Mouse (Mus musculus) layer of hippocampus, adult 2 months (tissue): ENCODE data around the gene Padi3. TPM values are rescaled to one million over a fixed set of nuclear protein-coding genes. Genes with fewer than 3 reads are reported as not detected.

Experiments
- DNase-seq, 2 experiments: peaks; one replicate each; pipeline ENCODE4 v3.0.0; 2022; ENCODE audit warnings: low spot score in 2 of 2
- H3K27ac ChIP-seq: fragments of 200-600 bp; 2 replicates; pipeline ENCODE4 v1.8.1; 2022
- H3K4me3 ChIP-seq: fragments of 200-600 bp; 2 replicates; pipeline ENCODE4 v1.8.1; 2022; ENCODE audit warnings: mild to moderate bottlenecking
- CTCF ChIP-seq: fragments of 200-600 bp; conservative IDR thresholded peaks from 2 replicates; pipeline ENCODE4 v1.8.1; 2022; ENCODE audit warnings: antibody characterized with exemption, mild to moderate bottlenecking, moderate library complexity
- total RNA-seq, 2 experiments: library from RNA; stranded (reverse); gene quantifications; 2 replicates each; pipeline ENCODE4 v1.2.3; 2021

Gene Padi3
- total RNA-seq, 2 experiments from 2014 or later, result not detected

DNA sequence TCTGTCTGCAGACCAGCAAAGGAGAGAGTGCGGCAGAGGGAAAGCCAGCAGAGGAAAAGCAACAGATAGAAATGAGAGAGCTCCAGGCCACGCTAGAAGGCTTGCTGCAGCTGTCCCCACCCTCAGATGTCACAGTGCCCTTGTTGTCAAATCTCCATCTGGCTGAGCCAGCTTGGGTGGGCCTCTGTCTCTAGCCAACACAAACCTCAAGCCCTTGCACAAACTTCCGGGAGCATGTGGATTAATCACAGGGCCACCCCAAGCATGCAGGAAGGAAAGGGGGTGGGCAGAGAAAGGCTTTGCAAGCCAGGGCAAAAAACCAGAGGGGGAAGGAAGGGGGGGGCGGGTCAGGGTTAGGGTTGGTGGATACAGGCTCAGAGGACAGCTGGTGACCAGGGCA, 23.0 kb downstream of the Padi3 start:
- TF ChIP-seq CTCF, result no peak
- no peak for DNase-seq
- Histone ChIP-seq H3K4me3 (no peak overlapping the region), H3K27ac (no peak overlapping the region)

DNA sequence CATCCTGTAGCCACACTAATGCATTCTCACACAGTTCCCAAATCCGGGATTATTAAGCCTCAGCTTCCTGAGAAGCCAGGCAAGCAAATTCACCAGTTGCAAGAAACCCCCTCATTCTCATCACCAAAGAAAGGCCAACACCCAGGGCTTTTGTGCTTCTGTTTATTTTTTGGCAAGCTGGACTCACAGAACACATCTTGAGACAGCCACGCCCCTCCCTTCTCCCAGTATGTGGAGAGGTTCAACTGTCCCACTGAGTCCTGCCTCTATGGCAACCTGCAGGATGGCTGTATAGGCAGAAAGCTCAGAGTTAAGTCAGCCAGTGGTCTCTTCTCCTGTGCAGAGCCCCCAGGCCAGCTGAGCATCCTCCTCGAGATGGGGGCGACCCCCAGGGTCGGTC, 25.2 kb downstream of the Padi3 start:
- no peak overlapping the region for H3K4me3 ChIP-seq
- DNase-seq, result no peak
- no peak for TF ChIP-seq CTCF
- H3K27ac ChIP-seq, result no peak overlapping the region

DNA sequence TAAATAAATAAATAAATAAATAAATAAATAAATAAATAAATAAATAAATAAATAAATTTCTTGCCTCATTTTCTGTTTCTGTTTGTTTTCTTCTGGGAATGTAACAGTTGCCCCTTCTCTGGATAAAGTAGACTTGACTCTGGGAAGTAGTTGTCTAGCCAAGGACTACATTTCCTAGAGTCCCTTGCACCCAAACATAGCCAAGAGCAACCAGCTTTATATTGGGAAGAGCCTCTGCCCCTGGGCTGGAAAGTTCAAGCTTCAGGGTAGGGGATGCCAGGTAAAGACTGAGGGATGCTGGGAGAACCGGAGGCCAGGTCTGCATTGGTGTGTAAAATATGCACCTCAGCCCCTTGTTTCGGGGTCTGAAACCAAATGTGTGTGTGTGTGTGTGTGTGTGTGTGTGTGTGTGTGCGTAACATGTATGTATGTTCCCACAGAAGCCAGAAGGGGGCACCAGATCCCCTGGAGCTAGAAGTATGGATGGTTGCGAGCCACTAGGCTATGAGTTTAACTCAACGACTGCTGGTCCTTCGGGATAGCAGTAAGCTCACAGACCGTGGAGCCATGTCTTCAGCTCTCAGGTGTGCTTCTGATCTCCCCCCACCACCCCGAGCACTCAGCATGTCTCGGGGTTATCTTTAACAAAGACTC, 26.0 kb downstream of the Padi3 start:
- Histone ChIP-seq H3K4me3 (no peak overlapping the region), H3K27ac (no peak overlapping the region)
- DNase-seq, result no peak
- no peak for TF ChIP-seq CTCF

DNA sequence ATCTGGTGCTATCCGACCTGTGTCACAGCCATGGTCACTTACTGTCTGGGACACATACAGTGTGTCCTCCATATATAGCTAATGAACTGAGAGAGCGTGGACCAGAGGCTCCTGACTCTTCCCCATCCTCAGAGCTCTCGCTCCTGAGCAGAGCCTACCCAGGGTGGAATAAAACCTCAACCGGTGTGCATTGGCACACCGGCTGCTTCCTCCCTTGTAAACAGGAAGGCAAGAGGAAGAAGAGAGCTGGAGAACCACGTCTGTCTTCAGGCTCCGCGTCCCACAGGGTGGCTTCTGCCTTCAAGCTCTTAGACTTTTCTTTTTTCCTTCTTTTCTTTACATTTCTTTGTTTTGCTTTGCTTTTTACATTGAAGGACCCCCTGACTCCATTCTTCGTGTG, 27.6 kb downstream of the Padi3 start:
- H3K4me3 ChIP-seq, result no peak overlapping the region
- TF ChIP-seq CTCF, result no peak
- no peak for DNase-seq
- H3K27ac ChIP-seq, result no peak overlapping the region

DNA sequence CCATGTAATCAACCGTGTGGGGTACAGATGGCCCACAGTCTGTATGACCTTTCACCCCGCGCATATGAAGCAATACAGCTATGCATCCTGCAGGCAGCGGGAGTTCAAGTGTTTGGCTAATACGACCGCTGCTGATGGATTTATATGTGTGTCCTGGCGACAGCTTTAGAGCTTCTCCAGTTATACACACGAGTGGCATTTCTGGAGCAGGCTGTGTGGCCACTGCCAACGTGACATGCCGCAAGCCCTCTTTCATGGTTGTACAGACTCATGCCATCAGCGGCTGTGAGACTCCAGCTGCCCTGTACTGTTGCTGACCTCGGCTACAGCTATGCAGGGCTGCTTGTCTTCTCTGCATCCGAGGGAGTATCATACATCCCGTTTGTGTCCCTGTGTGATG, 29.9 kb downstream of the Padi3 start:
- DNase-seq, result no peak
- H3K4me3 ChIP-seq, result no peak overlapping the region
- H3K27ac ChIP-seq, result no peak overlapping the region
- TF ChIP-seq CTCF, result no peak

DNA sequence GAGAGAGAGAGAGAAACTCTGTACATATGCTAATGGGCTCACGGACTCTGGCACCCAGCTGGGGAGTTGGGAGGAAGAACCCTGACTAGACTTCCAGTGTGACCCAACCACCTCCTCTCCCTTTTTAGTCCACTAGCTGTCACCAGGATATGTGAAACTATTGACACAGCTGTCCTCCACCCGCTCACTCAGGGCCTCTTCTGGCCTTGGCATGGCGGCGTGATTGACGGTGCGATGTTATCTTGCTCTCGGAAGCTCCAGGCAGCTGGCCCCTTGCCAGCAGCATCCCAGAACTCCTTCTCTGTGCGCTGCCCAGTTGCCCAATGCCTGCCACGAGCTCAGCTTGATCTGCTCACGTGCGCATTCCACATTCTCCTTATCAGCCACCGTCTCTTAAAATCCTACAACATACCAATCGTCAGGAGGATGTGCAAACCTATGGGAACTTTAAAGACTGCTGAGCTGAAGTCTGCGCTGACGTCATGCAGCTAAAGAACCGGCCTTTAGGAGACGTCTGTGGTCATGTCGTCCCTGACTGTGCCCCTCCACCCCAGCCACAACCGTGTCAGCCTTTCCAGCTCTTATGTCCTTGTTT, 30.5 kb downstream of the Padi3 start:
- no peak for DNase-seq
- no peak for TF ChIP-seq CTCF
- H3K27ac ChIP-seq, result no peak overlapping the region

DNA sequence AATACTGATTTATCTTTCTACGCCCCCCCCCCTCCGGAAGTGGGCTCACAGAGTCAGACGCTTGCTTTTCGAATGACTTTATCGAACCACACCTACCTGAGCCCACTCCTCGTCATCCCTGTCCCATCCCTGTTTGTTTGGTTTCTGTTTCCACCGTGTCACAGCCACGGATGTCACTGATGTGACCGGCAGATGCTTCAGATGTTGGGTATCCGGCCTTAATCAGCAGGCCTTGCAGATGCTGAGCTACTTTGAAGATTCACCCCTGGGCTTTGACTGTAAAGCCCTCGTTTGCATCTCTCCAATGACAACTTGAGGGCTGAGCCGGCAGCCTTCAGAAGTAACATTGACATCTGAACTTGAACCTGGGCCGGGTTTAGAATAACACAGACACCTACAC, 33.8 kb downstream of the Padi3 start:
- H3K4me3 ChIP-seq, result no peak overlapping the region
- no peak overlapping the region for H3K27ac ChIP-seq
- no peak for TF ChIP-seq CTCF
- DNase-seq, result no peak

More for the DNA sequence above, 30.5 kb downstream of the Padi3 start:
- H3K4me3 ChIP-seq, result no peak overlapping the region

DNA sequence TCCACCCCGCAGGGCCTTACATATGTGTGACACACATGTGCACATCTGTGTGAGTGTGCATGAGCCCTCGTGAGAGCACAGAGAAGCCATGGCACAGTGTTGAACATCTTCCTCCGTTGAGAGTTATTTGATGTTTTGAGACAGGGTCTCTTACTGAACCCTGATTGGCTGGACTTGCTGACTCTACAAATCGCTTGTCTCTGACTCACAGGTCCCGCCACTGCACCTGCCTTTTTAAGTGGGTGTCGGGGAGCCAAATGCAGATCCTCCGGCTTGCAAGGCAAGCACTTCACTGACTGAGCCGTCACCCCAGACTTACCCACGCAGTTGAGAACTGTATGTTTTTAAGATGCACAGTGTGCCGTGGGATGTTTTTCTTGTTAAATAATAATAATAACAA, 34.6 kb downstream of the Padi3 start:
- Histone ChIP-seq H3K27ac (no peak overlapping the region), H3K4me3 (no peak overlapping the region)
- no peak for DNase-seq
- no peak for TF ChIP-seq CTCF

DNA sequence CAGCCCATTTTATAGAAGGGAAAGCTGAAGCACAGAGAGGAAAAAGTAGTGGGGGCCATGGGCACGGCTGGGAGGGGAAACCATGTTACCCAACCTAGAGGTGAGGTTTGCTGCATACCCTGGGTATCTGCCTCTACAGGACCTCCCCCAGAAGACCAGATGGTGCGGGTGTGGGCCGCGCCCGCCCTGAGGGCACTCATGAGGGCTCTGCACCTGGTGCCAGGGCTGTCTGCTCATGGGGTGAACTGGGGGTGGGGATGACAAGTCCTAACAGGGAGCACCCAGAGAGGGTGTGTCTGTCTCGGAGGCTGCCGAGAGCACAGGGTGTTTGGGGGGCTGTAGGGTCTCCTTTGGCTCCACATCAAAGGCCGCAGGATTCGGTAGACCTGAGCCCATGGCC, 35.6 kb downstream of the Padi3 start:
- DNase-seq, result no peak
- Histone ChIP-seq H3K4me3 (no peak overlapping the region), H3K27ac (no peak overlapping the region)
- no peak for TF ChIP-seq CTCF

DNA sequence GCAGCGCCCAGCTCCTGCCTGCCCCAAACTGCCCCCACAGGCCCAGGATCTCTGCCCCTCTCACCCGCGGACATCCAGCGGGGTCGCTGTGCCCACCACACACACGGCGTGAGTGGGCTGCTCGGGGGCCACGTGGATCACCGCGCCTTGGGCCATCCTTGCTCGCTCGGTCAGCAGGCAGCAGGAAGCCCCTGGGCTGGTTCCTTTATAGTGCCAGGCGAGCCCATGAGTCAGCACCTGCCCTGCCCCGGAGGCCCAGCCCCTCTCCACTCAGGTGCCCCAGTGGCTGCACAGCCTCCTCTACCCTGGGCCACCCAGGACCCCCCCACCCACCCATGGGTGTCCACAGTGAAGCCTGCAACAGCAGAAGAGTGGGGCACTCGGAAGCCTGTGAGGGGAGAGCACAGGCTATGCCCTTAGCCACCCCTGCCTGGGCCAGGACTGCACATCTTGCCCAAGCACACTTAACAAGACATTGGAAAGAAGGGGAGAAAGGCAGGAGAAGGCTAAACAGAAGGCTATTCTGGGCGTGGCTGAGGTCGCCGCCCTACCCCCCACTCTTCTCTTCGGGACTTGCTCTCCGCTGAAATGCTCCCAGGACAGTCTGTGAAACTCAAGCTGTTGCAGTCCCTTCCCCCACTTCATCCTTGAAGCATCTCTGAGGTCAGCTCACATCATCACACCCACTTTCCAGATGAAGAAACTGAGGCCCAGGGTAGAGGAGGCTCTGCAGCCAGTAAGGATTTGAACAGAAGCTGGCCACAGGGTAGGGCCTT, 36.2 kb downstream of the Padi3 start, which contains the start of gene Padi4:
Padi4 (minus strand) TSS at position 212 of the 776 bp plus-strand sequence.
- DNase-seq, result no peak
- TF ChIP-seq CTCF, result no peak
- no peak within 1 kb of the TSS for H3K4me3 ChIP-seq
- no peak within 1 kb of the TSS for H3K27ac ChIP-seq

DNA sequence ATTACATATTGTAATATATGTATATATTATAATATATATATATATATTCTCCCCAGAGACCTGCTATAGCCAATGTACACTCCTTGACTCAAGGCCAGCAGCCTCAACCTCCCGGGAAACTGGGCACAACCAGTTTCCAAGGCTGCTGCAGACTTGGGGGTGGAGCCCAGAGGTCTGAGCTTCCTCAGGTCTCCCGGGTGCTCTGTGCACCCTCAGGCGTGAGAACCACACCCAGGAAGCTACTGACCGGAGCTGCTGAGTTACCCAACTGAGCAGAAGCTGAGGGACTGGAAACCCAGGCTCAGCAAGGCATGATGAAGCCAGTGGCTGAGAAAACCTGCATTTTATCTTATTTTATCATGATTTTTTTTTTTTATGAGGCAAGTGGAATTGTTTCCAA, 39.4 kb downstream of the Padi3 start:
- TF ChIP-seq CTCF, result no peak
- H3K27ac ChIP-seq, result no peak overlapping the region
- no peak for DNase-seq
- H3K4me3 ChIP-seq, result no peak overlapping the region

DNA sequence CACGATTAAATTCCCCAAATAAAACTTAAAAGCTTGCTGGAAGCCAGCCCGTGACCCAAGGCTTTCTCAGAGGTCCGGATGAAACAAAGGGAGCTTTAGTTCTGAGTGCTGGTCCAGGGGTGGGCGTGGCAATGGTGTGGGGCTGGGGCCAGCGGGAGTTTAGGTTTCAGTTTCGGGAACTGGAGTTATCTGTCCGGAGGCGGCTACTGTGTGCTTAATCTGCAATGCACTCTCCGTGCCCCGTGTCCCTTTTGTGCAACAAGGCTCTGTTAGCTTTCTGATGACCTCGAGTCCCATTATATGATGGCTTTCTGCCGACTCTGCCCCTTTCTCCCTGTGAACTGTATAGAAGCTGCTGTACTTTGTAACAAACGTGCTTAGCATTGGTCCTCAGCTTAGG, 40.0 kb downstream of the Padi3 start:
- no peak for TF ChIP-seq CTCF
- Histone ChIP-seq H3K4me3 (peak overlapping the region; percentile 31; the same call in 1 of the 2 replicates), H3K27ac (no peak overlapping the region)
- no peak for DNase-seq

DNA sequence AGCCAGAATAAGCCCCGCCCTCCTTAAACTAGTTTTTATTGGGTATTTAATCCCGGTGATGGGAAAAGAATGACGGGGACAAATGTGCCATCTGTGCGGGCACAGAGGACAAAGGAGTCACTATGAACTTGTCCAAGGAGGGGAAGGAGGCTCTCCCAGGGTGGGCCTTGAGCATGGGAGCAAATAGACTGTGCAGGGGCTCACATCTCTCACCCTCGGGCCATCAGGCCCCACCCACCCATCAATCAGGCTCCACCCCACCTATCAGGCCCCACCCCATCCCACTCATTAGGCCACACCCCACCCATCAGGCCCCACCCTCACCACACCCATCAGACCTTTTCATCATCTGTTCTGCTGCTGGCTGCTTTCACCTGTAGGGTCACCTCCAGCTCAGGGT, 41.5 kb downstream of the Padi3 start:
- TF ChIP-seq CTCF, result no peak
- DNase-seq, result no peak

More for the DNA sequence above, 41.5 kb downstream of the Padi3 start:
- Histone ChIP-seq H3K27ac (no peak overlapping the region), H3K4me3 (no peak overlapping the region)
